Mouse (Mus musculus): ENCODE results near the gene Elf3.
"Not testable (repeated sequence)": the region's sequence is repeated elsewhere in the genome, so short reads cannot be mapped to it uniquely, and the experiment has no call there.

Elf3 gene

DNA sequence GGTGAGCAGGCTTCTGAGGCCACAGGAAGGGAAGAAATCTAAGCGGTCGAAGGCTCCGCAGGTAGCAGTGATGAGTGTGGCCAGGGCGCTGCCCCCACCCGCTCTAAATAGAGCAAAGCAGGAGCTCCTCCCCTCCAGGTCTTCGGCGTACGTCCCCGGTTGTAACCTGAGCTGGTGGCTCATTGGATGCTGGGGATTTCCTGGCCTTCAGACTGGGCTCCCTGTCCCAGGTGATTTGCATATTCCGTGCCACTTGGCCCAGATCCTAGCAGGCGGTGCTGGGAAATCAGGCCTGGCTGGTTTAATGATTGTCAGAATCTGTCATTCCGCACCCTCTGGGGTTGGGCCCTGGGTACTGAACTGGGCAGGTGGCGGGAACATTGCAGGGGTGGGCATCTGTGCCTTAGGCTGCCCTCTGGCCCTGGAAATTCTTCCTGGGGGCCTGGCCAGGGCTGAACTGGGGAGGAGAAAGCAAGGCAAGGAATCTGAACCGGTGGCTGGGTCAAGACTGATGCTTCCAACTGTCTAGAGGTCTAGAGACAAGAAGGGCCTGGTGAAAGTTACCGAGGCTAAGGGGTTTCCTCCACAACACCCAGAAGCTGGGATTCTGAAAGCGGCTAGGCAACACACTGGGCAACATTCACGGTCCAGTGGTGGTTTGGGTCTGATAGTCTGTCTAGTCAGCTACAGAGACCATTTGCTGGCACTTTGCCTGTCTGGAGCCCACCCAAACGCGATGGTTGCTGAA, at the start of gene Elf3:
Gene Elf3 (minus strand): TSS at position 189 of the 748 bp plus-strand sequence.
- peak; percentile 92 for DNase-seq

DNA sequence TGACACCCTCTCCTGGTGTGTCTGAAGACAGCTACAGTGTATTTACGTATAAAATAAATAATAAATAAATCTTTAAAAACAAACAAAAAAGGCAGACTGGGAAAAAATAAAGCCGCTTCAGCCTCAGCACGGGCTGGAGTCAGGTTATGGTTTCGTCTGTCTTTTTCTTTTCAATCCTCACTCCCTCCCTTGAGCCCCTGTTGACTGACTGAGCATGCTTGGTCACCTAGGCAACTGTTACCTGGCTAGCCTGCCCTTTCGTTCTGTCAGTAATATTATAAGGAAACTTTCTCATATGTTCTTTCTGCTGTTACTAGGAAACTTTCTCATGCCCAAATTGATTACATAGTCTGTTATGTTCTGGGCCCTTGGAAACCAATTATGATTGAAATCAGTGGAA, 32.5 kb upstream of the Elf3 start:
- no peak for DNase-seq

DNA sequence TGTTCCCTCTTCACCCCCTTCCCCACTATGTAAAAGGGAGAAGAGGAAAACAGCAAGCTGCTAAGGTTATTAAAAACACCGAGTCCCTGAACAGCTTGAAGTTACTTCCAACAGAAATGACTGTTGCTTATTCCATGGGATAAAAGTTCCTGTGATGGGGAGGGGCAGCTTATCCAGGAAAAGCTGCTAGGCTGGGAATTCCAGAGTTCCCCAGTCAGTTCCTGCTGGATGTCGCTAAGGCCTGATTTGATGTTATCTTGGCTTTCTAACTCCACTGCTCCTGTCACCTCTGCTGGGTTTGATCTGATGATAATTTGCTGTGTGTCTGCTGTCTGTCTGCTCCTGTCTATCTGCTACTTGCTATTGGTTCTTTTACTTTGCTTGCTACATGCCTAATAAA, 27.9 kb upstream of the Elf3 start:
- DNase-seq = peak; percentile 35

- peak; percentile 74 for DNase-seq
Measured at GRCm38 (mm10) chr1:135283826-135284291, 25.5 kb upstream of the Elf3 start, which contains the start of gene Rnpep. TSS of gene Rnpep (minus strand) at chr1:135284084.

GRCm38 (mm10) chr1:135283287-135283825, 25.0 kb upstream of the Elf3 start:
- peak; percentile 21 for DNase-seq

- DNase-seq = peak; percentile 82
Measured at GRCm38 (mm10) chr1:135282536-135283286, 24.3 kb upstream of the Elf3 start.

- no peak for DNase-seq
Measured at GRCm38 (mm10) chr1:135281841-135282240, 23.5 kb upstream of the Elf3 start.

DNA sequence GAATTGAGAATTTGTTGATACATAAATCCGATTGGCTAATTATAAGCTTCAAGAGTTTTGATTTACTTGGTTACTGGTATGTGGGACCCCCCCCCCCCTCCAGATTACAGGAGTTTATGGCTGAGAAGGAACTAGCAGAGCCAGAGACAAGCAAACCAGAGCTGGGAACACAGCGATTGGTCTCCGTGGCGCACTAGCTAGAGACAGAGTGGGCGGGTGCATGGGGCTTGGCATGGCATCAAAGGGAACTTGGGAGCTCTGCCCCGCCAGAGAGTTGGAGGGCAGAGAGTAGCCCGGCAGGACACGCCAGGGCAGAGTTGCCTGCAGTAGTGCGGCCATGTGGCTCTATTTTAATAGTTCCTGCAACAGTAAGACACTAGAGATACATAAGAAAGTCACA, 22.3 kb upstream of the Elf3 start:
- peak; percentile 91 for DNase-seq

- no peak for DNase-seq
Measured at GRCm38 (mm10) chr1:135271371-135271770, 13.0 kb upstream of the Elf3 start.

DNA sequence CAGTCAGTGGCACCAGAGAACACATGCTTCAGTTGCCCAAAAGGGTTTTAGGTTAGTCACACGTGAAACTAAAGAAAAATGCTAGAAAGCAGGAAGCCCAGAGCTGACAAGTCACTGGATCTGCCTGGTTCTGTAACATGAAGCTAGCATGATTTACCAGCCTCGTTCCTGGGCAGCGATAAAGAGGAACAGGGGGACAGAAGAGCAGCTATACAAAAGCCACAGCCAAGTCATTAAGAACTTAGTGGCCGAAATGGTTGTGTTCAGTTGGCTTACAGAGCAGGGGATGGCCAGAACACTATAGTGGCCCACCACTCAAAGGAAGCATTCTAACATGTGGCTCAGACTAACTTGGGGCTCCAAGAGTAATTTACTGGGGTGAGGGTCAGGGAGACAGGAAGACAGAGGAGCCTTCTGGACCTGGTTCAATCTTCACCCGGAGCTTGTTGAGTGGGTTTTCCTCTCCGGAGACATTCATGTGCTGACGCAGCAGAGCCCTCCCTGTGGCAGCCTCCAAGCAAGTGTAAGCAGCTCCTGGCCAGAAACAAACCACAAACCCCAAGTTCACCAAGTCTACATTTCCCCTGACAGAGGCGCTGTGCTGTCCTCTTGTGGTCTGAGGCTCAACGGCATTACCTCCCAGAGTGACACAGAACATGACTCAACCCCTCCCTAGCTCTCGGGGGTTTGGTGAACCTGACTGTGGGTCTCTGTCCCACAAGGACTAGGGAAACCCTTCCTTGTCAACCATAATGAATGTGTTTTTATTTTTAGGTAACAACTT, 9.5 kb upstream of the Elf3 start:
- DNase-seq = no peak

DNA sequence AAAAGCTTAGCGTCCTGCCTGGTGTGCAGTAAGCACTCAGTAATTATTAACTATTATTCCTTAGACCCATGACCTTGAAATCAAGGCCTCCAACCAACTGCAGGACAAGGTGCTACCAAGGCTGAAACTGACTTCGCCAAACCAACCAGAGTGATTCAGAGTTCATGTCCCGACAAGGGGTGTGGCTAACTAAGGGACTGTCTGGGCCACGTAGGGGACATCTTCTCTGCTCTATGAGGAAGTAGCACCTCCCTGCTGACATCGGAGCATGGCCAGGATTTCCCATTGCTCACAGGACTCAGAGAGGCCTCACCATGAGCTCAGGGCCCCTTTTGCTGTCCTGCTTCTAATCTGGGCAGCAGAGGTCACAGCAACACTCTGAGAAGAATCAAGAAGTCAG, 7.5 kb upstream of the Elf3 start:
- no peak for DNase-seq

- DNase-seq = no peak
Measured at GRCm38 (mm10) chr1:135263316-135263715, 4.9 kb upstream of the Elf3 start.

- DNase-seq = no peak
Measured at GRCm38 (mm10) chr1:135262329-135262728, 4.0 kb upstream of the Elf3 start.

DNA sequence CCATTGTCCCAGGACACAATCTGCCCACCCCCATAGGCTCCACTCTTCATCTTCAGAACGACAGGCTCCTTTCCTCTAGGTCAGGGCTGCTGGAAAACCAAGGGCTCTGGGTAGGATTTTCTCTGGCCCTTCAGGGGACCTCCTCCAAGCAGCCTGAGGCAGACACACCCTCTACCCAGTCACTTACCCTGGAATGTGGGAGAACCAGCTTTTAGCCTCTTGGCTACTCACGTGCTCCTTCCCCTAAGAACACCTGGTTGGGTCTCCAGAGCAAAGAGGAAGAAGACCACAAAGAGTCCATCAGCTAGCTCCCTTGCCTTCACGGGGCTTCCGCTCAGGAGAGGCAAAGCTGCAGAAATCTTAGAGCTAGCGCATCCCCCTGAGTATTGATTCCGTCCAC, 2.6 kb upstream of the Elf3 start:
- DNase-seq = peak; percentile 87

- DNase-seq = peak; percentile 93
Measured at GRCm38 (mm10) chr1:135259128-135259436, 714 bp upstream of the Elf3 start.

- DNase-seq = peak; percentile 92
Measured at GRCm38 (mm10) chr1:135256299-135256698, 2.1 kb downstream of the Elf3 start.

DNA sequence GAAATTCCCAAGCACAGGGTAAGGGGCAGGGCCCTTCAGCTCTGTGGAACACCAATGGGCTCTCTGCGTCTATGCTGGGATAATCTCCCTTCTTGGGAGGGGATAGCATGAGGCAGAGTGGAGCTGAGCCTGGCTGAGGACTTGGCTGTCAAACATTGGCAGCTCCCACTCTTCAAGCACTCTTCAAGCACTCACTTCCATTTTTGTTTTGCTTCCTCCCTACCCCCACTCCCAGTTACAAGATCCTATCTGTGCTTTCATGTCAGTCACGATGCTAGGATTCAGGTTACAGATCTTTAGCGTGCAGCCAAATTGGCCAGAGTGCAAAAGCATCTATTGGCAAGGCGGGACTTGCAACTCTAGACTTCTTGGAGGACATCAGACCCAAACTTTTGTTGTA, 5.5 kb downstream of the Elf3 start:
- peak; percentile 70 for DNase-seq

GRCm38 (mm10) chr1:135251405-135251804, 7.0 kb downstream of the Elf3 start:
- no peak for DNase-seq

GRCm38 (mm10) chr1:135250706-135251105, 7.7 kb downstream of the Elf3 start:
- DNase-seq = no peak

DNA sequence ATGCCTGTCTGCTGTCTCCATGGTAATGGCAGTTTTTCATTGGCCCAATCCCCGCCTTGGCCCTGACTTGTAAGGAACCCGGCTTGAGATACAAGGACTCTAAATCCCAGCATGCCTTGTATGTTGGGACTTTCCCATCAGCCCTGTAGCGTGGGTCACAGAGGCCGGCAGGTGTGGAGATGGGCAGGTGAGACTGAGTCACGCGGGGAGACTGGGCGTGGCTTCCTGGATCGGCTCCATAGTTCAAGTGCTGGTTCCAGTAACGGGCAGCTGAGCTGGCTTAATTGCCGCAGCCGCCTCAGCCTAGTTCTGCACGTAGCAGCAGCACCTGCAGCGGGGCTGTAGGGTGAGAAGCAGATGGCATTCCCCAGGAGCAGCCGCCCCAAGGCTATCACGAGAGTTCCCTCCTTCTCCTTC, 9.9 kb downstream of the Elf3 start:
- peak; percentile 92 for DNase-seq

GRCm38 (mm10) chr1:135244014-135244413, 14.4 kb downstream of the Elf3 start:
- DNase-seq = no peak

GRCm38 (mm10) chr1:135240206-135240605, 18.2 kb downstream of the Elf3 start:
- DNase-seq = not testable (repeated sequence)

Data from lung, postnatal 36 days (tissue).